23 mouse cellular contexts compared by ENCODE assay signal in the genomic region with DNA sequence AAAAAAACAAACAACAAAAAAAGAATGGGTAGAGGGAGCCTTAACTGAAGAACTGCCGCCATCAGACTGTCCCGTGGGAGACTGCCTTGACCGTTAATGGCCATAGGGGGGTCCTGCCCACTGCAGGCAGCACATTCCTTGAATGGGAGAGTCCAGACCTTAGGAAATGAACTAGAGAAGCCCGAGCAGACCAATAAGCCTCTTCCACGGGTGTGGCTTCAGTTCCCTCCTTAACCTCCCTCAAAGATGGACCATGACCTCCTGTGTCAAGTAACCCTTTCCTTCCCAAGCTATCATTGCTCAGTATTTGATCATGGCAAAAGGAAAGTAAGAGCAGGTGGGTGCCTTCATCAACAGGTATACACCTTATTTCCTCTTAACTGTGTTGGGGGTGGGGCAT.
"Had no signal": no experiment of that assay in that cellular context is flagged by ENCODE, and none has a peak within 500 bp of the region (broad histone marks: within the 10 kb centered on the region; RNA-seq: fewer than 3 reads in every experiment).

No protein-coding gene starts in this region.

- H3K9ac ChIP-seq: heart, embryonic 13.5 days; heart, embryonic 15.5 days; hindbrain, embryonic 13.5 days; hindbrain, embryonic 15.5 days; limb, embryonic 13.5 days; limb, embryonic 15.5 days; liver, embryonic 13.5 days; liver, embryonic 15.5 days had no signal

- H3K27me3 ChIP-seq: heart, embryonic 13.5 days; heart, embryonic 15.5 days; hindbrain, embryonic 15.5 days; limb, embryonic 13.5 days; limb, embryonic 15.5 days; liver, embryonic 13.5 days; liver, embryonic 15.5 days had no signal

- H3K4me3 ChIP-seq: heart, adult 2 months; heart, embryonic 13.5 days; heart, embryonic 15.5 days; hindbrain, embryonic 13.5 days; hindbrain, embryonic 15.5 days; layer of hippocampus, adult 2 months; left cerebral cortex, adult 2 months; limb, embryonic 13.5 days; limb, embryonic 15.5 days; liver, embryonic 13.5 days; liver, embryonic 15.5 days had no signal

- H3K4me2 ChIP-seq: heart, embryonic 11.5 days; heart, embryonic 13.5 days; heart, embryonic 15.5 days; hindbrain, embryonic 13.5 days; hindbrain, embryonic 15.5 days; limb, embryonic 13.5 days; limb, embryonic 15.5 days; liver, embryonic 13.5 days; liver, embryonic 15.5 days had no signal

- ATAC-seq: hindbrain, postnatal 0 days had no signal

- H3K4me1 ChIP-seq: hindbrain, embryonic 15.5 days; limb, embryonic 13.5 days had no signal

- H3K9me3 ChIP-seq: heart, embryonic 15.5 days; hindbrain, embryonic 13.5 days; hindbrain, embryonic 15.5 days; limb, embryonic 15.5 days; liver, embryonic 15.5 days had no signal

- DNase-seq: gastrocnemius, postnatal 14 days; gastrocnemius, postnatal 36 days; heart, adult 11 months; heart, adult 2 months; heart, postnatal 14 days; heart, postnatal 36 days; kidney, adult 18-20 months; kidney, adult 8-10 months; kidney, postnatal 10 days; kidney, postnatal 25 days; kidney, postnatal 4 days; liver, embryonic 13.5 days had no signal

- H3K27ac ChIP-seq: heart, adult 2 months; heart, embryonic 13.5 days; heart, embryonic 15.5 days; hindbrain, embryonic 13.5 days; hindbrain, embryonic 15.5 days; hindbrain, postnatal 0 days; layer of hippocampus, adult 2 months; left cerebral cortex, adult 2 months; limb, embryonic 13.5 days; limb, embryonic 15.5 days; liver, embryonic 13.5 days; liver, embryonic 15.5 days had no signal

- H3K36me3 ChIP-seq: limb, embryonic 15.5 days; liver, embryonic 13.5 days; liver, embryonic 15.5 days had no signal
